Mouse (Mus musculus): Measurements from ENCODE around the gene Shd.
"Not testable (repeated sequence)": the region's sequence is repeated elsewhere in the genome, so short reads cannot be mapped to it uniquely, and the experiment has no call there.

Gene Shd

GRCm38 (mm10) chr17:55969966-55970891, at the start of gene Shd:
Gene Shd (plus strand): TSS chr17:55970467.
- peak; percentile 79 to 84 for DNase-seq

GRCm38 (mm10) chr17:55931553-55932502, 38.4 kb upstream of the Shd start:
- peak; percentile 81 to 88 for DNase-seq

- no peak for DNase-seq
Measured at GRCm38 (mm10) chr17:55932635-55933034, 37.6 kb upstream of the Shd start.

GRCm38 (mm10) chr17:55933191-55933590, 37.1 kb upstream of the Shd start:
- no peak for DNase-seq

GRCm38 (mm10) chr17:55944387-55944865, 25.8 kb upstream of the Shd start:
- DNase-seq: not testable (repeated sequence)

GRCm38 (mm10) chr17:55944866-55945682, 25.2 kb upstream of the Shd start:
- peak; percentile 93 to 94 for DNase-seq

GRCm38 (mm10) chr17:55945696-55946095, 24.6 kb upstream of the Shd start:
- peak in 1 of 2 experiments; percentile 40 for DNase-seq

GRCm38 (mm10) chr17:55948647-55949046, 21.6 kb upstream of the Shd start:
- DNase-seq: no peak

GRCm38 (mm10) chr17:55949400-55949799, 20.9 kb upstream of the Shd start, which contains the start of gene Zfp119b:
Gene Zfp119b (minus strand): TSS chr17:55949500.
- DNase-seq: no peak

- DNase-seq: no peak
Measured at GRCm38 (mm10) chr17:55950601-55951000, 19.7 kb upstream of the Shd start.

- DNase-seq: no peak
Measured at GRCm38 (mm10) chr17:55952041-55952440, 18.2 kb upstream of the Shd start.

GRCm38 (mm10) chr17:55952447-55953027, 17.7 kb upstream of the Shd start, which contains the start of gene Ebi3:
Gene Ebi3 (plus strand): TSS chr17:55952640.
- DNase-seq: no peak

- peak; percentile 1 to 4 for DNase-seq
Measured at GRCm38 (mm10) chr17:55953751-55954150, 16.5 kb upstream of the Shd start.

- peak; percentile 3 to 23 for DNase-seq
Measured at GRCm38 (mm10) chr17:55954229-55954628, 16.0 kb upstream of the Shd start.

GRCm38 (mm10) chr17:55956129-55956528, 14.1 kb upstream of the Shd start:
- peak; percentile 91 to 96 for DNase-seq

- no peak for DNase-seq
Measured at GRCm38 (mm10) chr17:55956591-55956990, 13.7 kb upstream of the Shd start.

GRCm38 (mm10) chr17:55957168-55957567, 13.1 kb upstream of the Shd start:
- peak; percentile 86 to 91 for DNase-seq

GRCm38 (mm10) chr17:55957726-55958583, 12.3 kb upstream of the Shd start:
- peak in 1 of 2 experiments; percentile 32 for DNase-seq

- no peak for DNase-seq
Measured at GRCm38 (mm10) chr17:55958584-55958886, 11.7 kb upstream of the Shd start.

- DNase-seq: peak; percentile 94 to 96
Measured at GRCm38 (mm10) chr17:55958918-55959728, 11.1 kb upstream of the Shd start, which contains the start of gene Yju2. Gene Yju2 (plus strand): TSS chr17:55959099.
